Mouse (Mus musculus) CH12.LX (cell line): ENCODE measurements at regions not wholly inside any gene's neighbourhood (a gene's known extent, or its start where the extent isn't known, plus 50 kb on each side); places are given as distances from the start of the nearest gene placed in this dataset.

Experiments
- CHD2 ChIP-seq: IDR thresholded peaks from 2 replicates; pipeline ENCODE4 v1.6.1; 2011; ENCODE audit warnings: low read length, improper control_type of control experiment
- CTCF ChIP-seq, 2 experiments: IDR thresholded peaks in 1 of 2; conservative IDR thresholded peaks in 1 of 2; 2 replicates each; pipeline ENCODE4 v1.5.1; 2011 to 2012; ENCODE audit warnings: low read depth in 2 of 2, low read length in 2 of 2, improper control_type of control experiment in 1 of 2, inconsistent platforms in 1 of 2, mild to moderate bottlenecking in 1 of 2, moderate library complexity in 1 of 2
- EP300 ChIP-seq: IDR thresholded peaks from 2 replicates; pipeline ENCODE4 v1.6.1; 2011; ENCODE audit warnings: low read length, improper control_type of control experiment
- ETS1 ChIP-seq: conservative IDR thresholded peaks from 2 replicates; pipeline ENCODE4 v1.6.1; 2012; ENCODE audit warnings: low read depth, mild to moderate bottlenecking, inconsistent platforms, low read length, improper control_type of control experiment, moderate library complexity
- JUN ChIP-seq: IDR thresholded peaks from 2 replicates; pipeline ENCODE4 v1.6.1; 2011; ENCODE audit warnings: low read depth, mild to moderate bottlenecking, low read length, improper control_type of control experiment, moderate library complexity; ENCODE audit not compliant: insufficient read depth
- KAT2A ChIP-seq: IDR thresholded peaks from 2 replicates; pipeline ENCODE4 v1.6.1; 2012; ENCODE audit warnings: low read length, improper control_type of control experiment, inconsistent platforms; ENCODE audit not compliant: insufficient replicate concordance
- POLR2AphosphoS2 ChIP-seq: IDR thresholded peaks from 2 replicates; pipeline ENCODE4 v1.6.1; 2011; ENCODE audit warnings: low read depth, low read length, improper control_type of control experiment
- ZKSCAN1 ChIP-seq: IDR thresholded peaks from 2 replicates; pipeline ENCODE4 v1.6.1; 2012; ENCODE audit warnings: low read depth, inconsistent platforms, low read length, improper control_type of control experiment, borderline replicate concordance

GRCm38 (mm10) chr10:36393586-36393985 is 113.0 kb upstream of the Hs3st5 start:
- no peak for TF ChIP-seq EP300
- TF ChIP-seq POLR2AphosphoS2 = no peak
- no peak for TF ChIP-seq CTCF (conservative IDR thresholded peaks at IDR 0.05 in 1 of 2, IDR thresholded peaks at IDR 0.05 in 1 of 2; ENCODE audit: low read depth in 2 of 2, low read length in 2 of 2)
- TF ChIP-seq ZKSCAN1 = no peak
- TF ChIP-seq KAT2A = no peak
- TF ChIP-seq CHD2 = no peak
- TF ChIP-seq JUN = no peak
- no peak for TF ChIP-seq ETS1
